ENCODE assay signal across 20 mouse cellular contexts in genomic region chr16:70644695-70645279, GRCm38 (mm10).
DNase-seq lines count a peak whose midpoint lies in the region; ATAC-seq and TF ChIP-seq lines count a peak whose summit lies in the region.
"Had no signal": no experiment of that assay in that cellular context is flagged by ENCODE, and none has a peak within 500 bp of the region (broad histone marks: within the 10 kb centered on the region; RNA-seq: fewer than 3 reads in every experiment).

No protein-coding gene starts in this region.

- intact Hi-C loops in left cerebral cortex, adult 2 months (cut with DNase I): loop anchor here (5.0 kb wide), 1 partner anchor 57 kb away; no protein-coding TSS in a partner anchor
- intact Hi-C loops in left cerebral cortex, postnatal 36 days (cut with DNase I): no loop called here

- H3K36me3 ChIP-seq in forebrain, embryonic 16.5 days (ENCODE audit: control insufficient read depth, insufficient read depth): no peaks in the 10 kb centered on the region
- H3K36me3 ChIP-seq in forebrain, embryonic 15.5 days: no peaks in the 10 kb centered on the region
- no peaks in the 10 kb centered on the region for H3K36me3 ChIP-seq in stomach, postnatal 0 days (ENCODE audit: control insufficient read depth, insufficient read depth, low read length)
- H3K36me3 ChIP-seq: heart, embryonic 15.5 days; kidney, embryonic 15.5 days; limb, embryonic 15.5 days; liver, embryonic 15.5 days; midbrain, embryonic 12.5 days had no signal

- peak; percentile 12; the same call in 1 of the 2 replicates for TF ChIP-seq CTCF in left cerebral cortex, adult 2 months (IDR thresholded peaks at IDR 0.05)
- TF ChIP-seq CTCF in stomach, postnatal 0 days (IDR thresholded peaks at IDR 0.05; ENCODE audit: low read depth): peak; percentile 25; the same call in 1 of the 2 replicates

- no peaks in the 10 kb centered on the region for H3K9me3 ChIP-seq in forebrain, embryonic 16.5 days (ENCODE audit: control insufficient read depth, low read length)
- no peaks in the 10 kb centered on the region for H3K9me3 ChIP-seq in forebrain, embryonic 15.5 days
- H3K9me3 ChIP-seq in stomach, postnatal 0 days (ENCODE audit: control insufficient read depth, low read length): no peaks in the 10 kb centered on the region
- H3K9me3 ChIP-seq: heart, embryonic 15.5 days; kidney, embryonic 15.5 days; limb, embryonic 15.5 days; liver, embryonic 15.5 days; midbrain, embryonic 12.5 days had no signal

- WGBS in forebrain, embryonic 16.5 days: 34% methylated on average over 8 of the region's 8 CpGs
- WGBS in forebrain, embryonic 15.5 days: 42% methylated on average over 8 of the region's 8 CpGs
- 71% methylated on average over 8 of the region's 8 CpGs for WGBS in stomach, postnatal 0 days

- peak; percentile 26; the same call in 1 of the 2 replicates for ATAC-seq in forebrain, embryonic 16.5 days
- no peak for ATAC-seq in forebrain, embryonic 15.5 days (replicated peaks)
- ATAC-seq in stomach, postnatal 0 days (ENCODE audit: low FRiP score, low TSS enrichment): no peak
- ATAC-seq: intestine, embryonic 16.5 days had no signal

- no peak overlapping the region for H3K9ac ChIP-seq in forebrain, embryonic 16.5 days (replicated peaks; ENCODE audit: low read depth, low read length)
- H3K9ac ChIP-seq in forebrain, embryonic 15.5 days (replicated peaks): no peak overlapping the region
- no peak overlapping the region for H3K9ac ChIP-seq in stomach, postnatal 0 days (ENCODE audit: low read length)
- H3K9ac ChIP-seq: heart, embryonic 15.5 days; kidney, embryonic 15.5 days; limb, embryonic 15.5 days; liver, embryonic 15.5 days; midbrain, embryonic 12.5 days had no signal

- no peak overlapping the region for H3K4me3 ChIP-seq in forebrain, embryonic 16.5 days (replicated peaks; ENCODE audit: low read length)
- no peak overlapping the region for H3K4me3 ChIP-seq in forebrain, embryonic 15.5 days
- H3K4me3 ChIP-seq in left cerebral cortex, adult 2 months: no peak overlapping the region
- H3K4me3 ChIP-seq in stomach, postnatal 0 days (ENCODE audit: low read depth, low read length): no peak overlapping the region
- H3K4me3 ChIP-seq: heart, embryonic 15.5 days; kidney, embryonic 15.5 days; limb, embryonic 15.5 days; liver, embryonic 15.5 days; midbrain, embryonic 12.5 days had no signal

- no peak overlapping the region for H3K4me2 ChIP-seq in forebrain, embryonic 16.5 days (ENCODE audit: low read length)
- H3K4me2 ChIP-seq in forebrain, embryonic 15.5 days (replicated peaks): no peak overlapping the region
- no peak overlapping the region for H3K4me2 ChIP-seq in stomach, postnatal 0 days (replicated peaks; ENCODE audit: low read depth)
- H3K4me2 ChIP-seq: heart, embryonic 15.5 days; kidney, embryonic 15.5 days; limb, embryonic 15.5 days; liver, embryonic 15.5 days; midbrain, embryonic 12.5 days had no signal

- H3K4me1 ChIP-seq in forebrain, embryonic 16.5 days (replicated peaks; ENCODE audit: control insufficient read depth, insufficient read depth, low read length): no peaks in the 10 kb centered on the region; the same call in 1 of the 2 replicates
- H3K4me1 ChIP-seq in forebrain, embryonic 15.5 days: peaks cover 8% of the 10 kb centered on the region; the same call in 1 of the 2 replicates
- no peaks in the 10 kb centered on the region for H3K4me1 ChIP-seq in stomach, postnatal 0 days (replicated peaks; ENCODE audit: control insufficient read depth, insufficient read depth)
- H3K4me1 ChIP-seq: heart, embryonic 15.5 days; kidney, embryonic 15.5 days; limb, embryonic 15.5 days; liver, embryonic 15.5 days; midbrain, embryonic 12.5 days had no signal

- TF ChIP-seq EP300 in stomach, postnatal 0 days (optimal IDR thresholded peaks at IDR 0.05): no peak

- H3K27me3 ChIP-seq in forebrain, embryonic 16.5 days (replicated peaks; ENCODE audit: control insufficient read depth, insufficient read depth, low read length): no peaks in the 10 kb centered on the region
- H3K27me3 ChIP-seq in forebrain, embryonic 15.5 days: no peaks in the 10 kb centered on the region
- no peaks in the 10 kb centered on the region for H3K27me3 ChIP-seq in stomach, postnatal 0 days (ENCODE audit: control insufficient read depth, insufficient read depth, low read length)
- H3K27me3 ChIP-seq: CH12.LX; heart, embryonic 15.5 days; kidney, embryonic 15.5 days; limb, embryonic 15.5 days; liver, embryonic 15.5 days; midbrain, embryonic 12.5 days had no signal

- H3K27ac ChIP-seq in forebrain, embryonic 16.5 days (ENCODE audit: low read length): no peak overlapping the region
- H3K27ac ChIP-seq in forebrain, embryonic 15.5 days (replicated peaks): no peak overlapping the region
- peak overlapping the region; percentile 62 for H3K27ac ChIP-seq in left cerebral cortex, adult 2 months
- no peak overlapping the region for H3K27ac ChIP-seq in stomach, postnatal 0 days (replicated peaks)
- H3K27ac ChIP-seq: heart, embryonic 15.5 days; kidney, embryonic 15.5 days; limb, embryonic 15.5 days; liver, embryonic 15.5 days; macrophage; midbrain, embryonic 12.5 days had no signal

- no peak for DNase-seq in left cerebral cortex, adult 2 months (ENCODE audit: extremely low spot score in 1 of 2, low spot score in 2 of 2)
- no peak for DNase-seq in left cerebral cortex, postnatal 36 days (ENCODE audit: low spot score in 2 of 2)
- DNase-seq in ZHBTc4 (ENCODE audit: low read depth, low spot score): peak; percentile 12
- no peak for DNase-seq in stomach, postnatal 0 days (ENCODE audit: low spot score)
- DNase-seq in gastrocnemius, adult 18-20 months (ENCODE audit: low spot score): no peak
- DNase-seq: adrenal gland, adult 2 months; cerebellum, adult 11 months; embryo, embryonic 11 days; gastrocnemius, postnatal 36 days; heart, postnatal 4 days had no signal
